Mouse (Mus musculus) spleen, adult 2 months (tissue): ENCODE measurements around the gene Cntd1.

Source experiments
- CTCF ChIP-seq: fragments of 200-500 bp; IDR thresholded peaks from 2 replicates; pipeline ENCODE4 v1.5.1; 2011; ENCODE audit warnings: mild to moderate bottlenecking, inconsistent platforms; ENCODE audit not compliant: insufficient read depth, insufficient read length, insufficient replicate concordance; ENCODE audit errors: extremely low read depth
- POLR2A ChIP-seq: fragments of 200-500 bp; IDR thresholded peaks from 2 replicates; pipeline ENCODE4 v1.6.1; 2011; ENCODE audit warnings: low read depth, low read length, inconsistent platforms

DNA sequence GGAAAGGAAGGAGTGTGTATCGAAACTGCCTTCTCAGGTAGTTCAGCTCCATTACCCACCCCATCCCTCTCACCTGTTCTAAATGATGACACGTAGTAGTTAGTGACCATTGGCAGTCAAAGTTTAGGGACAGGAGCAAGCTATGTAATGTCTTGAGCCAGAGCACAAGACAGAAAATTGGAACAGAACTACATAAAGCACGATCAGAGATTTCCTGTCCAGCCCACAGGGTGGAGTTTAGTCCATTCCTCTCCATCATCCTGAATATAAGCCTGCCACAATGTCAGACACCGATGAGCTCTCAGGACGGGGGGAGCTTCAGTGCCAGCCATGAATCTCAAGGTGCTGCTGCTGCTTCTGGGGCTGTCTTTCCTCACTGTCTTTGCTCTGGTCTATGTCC, 46.0 kb downstream of the Cntd1 start, which contains the start of gene Aoc2:
- TF ChIP-seq CTCF (no peak), POLR2A (no peak)
